Mouse (Mus musculus) midbrain, postnatal 0 days (tissue): ENCODE measurements at regions not wholly inside any gene's neighbourhood (a gene's known extent, or its start where the extent isn't known, plus 50 kb on each side); places are given as distances from the start of the nearest gene placed in this dataset.

ENCODE experiments used
- ATAC-seq: fragments of 200-750 bp; cut with Nextera tagmentation; 2 replicates; pipeline ENCODE4 v1.8.0; 2017; ENCODE audit warnings: moderate number of reproducible peaks, mild to moderate bottlenecking, moderate TSS enrichment, moderate library complexity; ENCODE audit not compliant: low FRiP score
- DNase-seq: peaks from one replicate; pipeline ENCODE4 v3.0.0-alpha.2; 2015; ENCODE audit warnings: low spot score
- H3K27ac ChIP-seq: fragments of 300-500 bp; sonication (generic); 2 replicates; pipeline ENCODE4 v1.5.1; 2014; ENCODE audit warnings: low read depth, mild to moderate bottlenecking, low read length, mixed read lengths
- H3K27me3 ChIP-seq: fragments of 300-500 bp; sonication (generic); 2 replicates; pipeline ENCODE4 v1.6.1; 2014; ENCODE audit warnings: low read length, control low read depth, mixed read lengths; ENCODE audit not compliant: insufficient read depth
- H3K36me3 ChIP-seq: fragments of 300-500 bp; sonication (generic); 2 replicates; pipeline ENCODE4 v1.6.1; 2014; ENCODE audit warnings: low read length, control low read depth, mixed read lengths; ENCODE audit not compliant: insufficient read depth
- H3K4me1 ChIP-seq: fragments of 300-500 bp; sonication (generic); 2 replicates; pipeline ENCODE4 v1.6.1; 2014; ENCODE audit warnings: mild to moderate bottlenecking, control low read depth, antibody characterized with exemption, low read length, mixed read lengths; ENCODE audit not compliant: insufficient read depth
- H3K4me2 ChIP-seq: fragments of 300-500 bp; sonication (generic); 2 replicates; pipeline ENCODE4 v1.6.1; 2014; ENCODE audit warnings: low read depth, mild to moderate bottlenecking, low read length, mixed read lengths; ENCODE audit not compliant: poor library complexity, severe bottlenecking
- H3K4me3 ChIP-seq: fragments of 300-500 bp; sonication (generic); 2 replicates; pipeline ENCODE4 v1.5.1; 2014; ENCODE audit warnings: low read depth, mild to moderate bottlenecking, low read length, moderate library complexity
- H3K9ac ChIP-seq: fragments of 300-500 bp; sonication (generic); replicated peaks from 2 replicates; pipeline ENCODE4 v1.6.1; 2014; ENCODE audit warnings: mild to moderate bottlenecking, low read length, moderate library complexity, mixed read lengths; ENCODE audit not compliant: poor library complexity, severe bottlenecking
- H3K9me3 ChIP-seq: fragments of 300-500 bp; sonication (generic); 2 replicates; pipeline ENCODE4 v1.6.1; 2016; ENCODE audit warnings: low read length, control low read depth
- CTCF ChIP-seq: IDR thresholded peaks from 2 replicates; pipeline ENCODE4 v1.5.1; 2016; ENCODE audit warnings: antibody characterized with exemption, mild to moderate bottlenecking
- whole genome bisulfite sequencing: fragments of 180-500 bp; shearing (Covaris S2); extraction: QIAGEN DNeasy Blood & Tissue Kit; methylation state at CpG from one replicate; pipeline ENCODE4 v1.1.7; 2014; 5-methylcytosine and 5-hydroxymethylcytosine counted together

DNA sequence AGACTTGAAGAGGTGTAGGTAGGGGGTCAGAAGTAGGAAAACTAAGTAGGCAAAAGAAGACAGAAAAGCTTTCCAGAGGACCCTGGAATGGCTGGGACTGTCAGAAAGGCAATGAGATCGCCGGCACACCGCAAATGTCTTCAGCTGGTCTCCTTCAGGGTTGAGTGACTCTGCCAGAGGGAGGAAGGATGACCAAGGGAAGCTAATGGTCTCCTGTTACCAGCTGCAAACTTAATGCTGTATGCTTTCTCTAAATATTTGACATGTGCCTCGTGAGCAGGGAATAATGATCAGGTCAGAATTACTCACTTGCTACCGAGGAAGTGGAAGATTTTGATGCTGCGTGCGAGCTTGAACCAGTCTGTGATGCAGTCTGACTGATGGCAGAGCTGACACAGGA is 125.2 kb upstream of the Syt6 start:
- DNase-seq = no peak
- no peak overlapping the region for H3K4me2 ChIP-seq
- TF ChIP-seq CTCF = no peak
- no peaks in the 10 kb centered on the region for H3K27me3 ChIP-seq
- no peaks in the 10 kb centered on the region for H3K36me3 ChIP-seq
- ATAC-seq = no peak
- no peak overlapping the region for H3K4me3 ChIP-seq
- H3K9ac ChIP-seq = no peak overlapping the region
- no peaks in the 10 kb centered on the region for H3K4me1 ChIP-seq
- no peaks in the 10 kb centered on the region for H3K9me3 ChIP-seq
- WGBS = 61% methylated on average over 7 of the region's 7 CpGs
- no peak overlapping the region for H3K27ac ChIP-seq

DNA sequence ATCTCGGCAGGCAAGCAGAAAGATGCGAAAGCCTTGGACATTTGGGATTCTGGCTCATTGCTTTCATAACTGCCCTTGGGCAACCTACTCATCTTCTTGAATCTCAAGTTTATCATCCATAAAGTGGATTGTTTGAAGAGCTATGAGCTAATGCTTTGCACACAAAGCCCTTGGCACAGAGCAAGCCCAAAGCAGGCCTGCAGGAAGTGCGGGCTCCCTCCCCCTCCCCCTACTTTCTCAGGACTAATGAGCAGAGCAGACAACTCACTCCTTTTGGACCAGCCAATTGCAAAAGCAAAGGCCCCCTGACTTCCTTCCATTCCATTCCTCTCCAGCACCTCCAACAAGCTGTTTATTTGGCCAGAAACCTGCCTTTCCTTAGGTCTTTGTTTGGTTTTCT is 123.1 kb upstream of the Syt6 start:
- WGBS = 71% methylated on average over 3 of the region's 3 CpGs
- H3K4me1 ChIP-seq = no peaks in the 10 kb centered on the region
- DNase-seq (no peak), ATAC-seq (no peak)
- no peak overlapping the region for H3K9ac ChIP-seq
- no peak for TF ChIP-seq CTCF
- no peaks in the 10 kb centered on the region for H3K27me3 ChIP-seq
- no peaks in the 10 kb centered on the region for H3K9me3 ChIP-seq
- H3K27ac ChIP-seq = no peak overlapping the region
- no peak overlapping the region for H3K4me3 ChIP-seq
- no peak overlapping the region for H3K4me2 ChIP-seq
- H3K36me3 ChIP-seq = no peaks in the 10 kb centered on the region

DNA sequence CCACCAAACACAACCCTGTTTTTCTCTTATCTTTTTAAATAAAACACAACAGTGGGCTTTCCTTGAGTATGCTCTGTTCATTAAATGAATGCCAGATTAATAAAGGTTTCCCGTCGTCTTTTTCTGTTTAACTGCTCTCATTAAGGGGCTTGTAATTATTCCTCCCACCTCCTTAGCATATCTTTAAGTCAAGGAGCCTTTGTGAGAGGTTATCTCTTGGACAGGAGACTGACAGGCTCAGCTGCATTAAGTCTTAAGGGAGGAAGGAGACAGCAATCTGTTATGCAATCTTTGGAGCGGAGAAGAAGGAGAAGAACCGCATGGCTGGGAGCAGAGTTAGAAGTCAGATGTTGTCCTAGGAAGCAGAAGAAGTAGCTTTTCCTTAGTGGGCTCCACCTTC is 111.3 kb upstream of the Syt6 start:
- Histone ChIP-seq H3K27ac (no peak overlapping the region), H3K4me2 (no peak overlapping the region), H3K27me3 (no peaks in the 10 kb centered on the region), H3K9ac (no peak overlapping the region), H3K4me1 (0 out of 2 replicates have a peak, but pooled peaks cover 4% of the 10 kb centered on the region), H3K4me3 (no peak overlapping the region), H3K36me3 (no peaks in the 10 kb centered on the region), H3K9me3 (no peaks in the 10 kb centered on the region)
- no peak for DNase-seq
- WGBS = 42% methylated on average over 4 of the region's 4 CpGs
- TF ChIP-seq CTCF = no peak
- no peak for ATAC-seq

DNA sequence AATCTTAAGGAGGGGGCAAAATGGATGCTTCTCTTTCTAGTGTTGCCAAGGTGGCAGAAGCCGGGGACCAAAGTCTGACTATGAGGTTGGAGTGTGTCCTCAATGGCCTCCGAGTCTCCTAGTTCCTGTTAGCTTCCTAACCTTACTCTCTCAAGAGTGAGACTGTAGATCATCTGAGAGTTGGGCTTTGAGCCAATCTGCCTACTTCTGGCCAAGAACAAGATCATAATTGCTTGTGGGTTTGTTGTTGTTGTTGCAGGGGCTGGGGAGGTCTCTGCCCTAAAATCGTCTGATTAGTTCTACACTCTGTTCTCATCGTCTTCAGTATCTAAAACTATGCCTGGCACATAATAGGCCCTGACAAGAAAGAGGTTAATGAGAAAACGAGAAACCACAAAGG is 110.8 kb upstream of the Syt6 start:
- no peak for DNase-seq
- no peaks in the 10 kb centered on the region for H3K36me3 ChIP-seq
- no peak overlapping the region for H3K9ac ChIP-seq
- H3K4me2 ChIP-seq = no peak overlapping the region
- ATAC-seq = no peak
- H3K27me3 ChIP-seq = no peaks in the 10 kb centered on the region
- H3K27ac ChIP-seq = no peak overlapping the region
- 70% methylated on average over 5 of the region's 5 CpGs for WGBS
- TF ChIP-seq CTCF = no peak
- H3K4me1 ChIP-seq = 0 out of 2 replicates have a peak, but pooled peaks cover 4% of the 10 kb centered on the region
- no peak overlapping the region for H3K4me3 ChIP-seq
- H3K9me3 ChIP-seq = no peaks in the 10 kb centered on the region

DNA sequence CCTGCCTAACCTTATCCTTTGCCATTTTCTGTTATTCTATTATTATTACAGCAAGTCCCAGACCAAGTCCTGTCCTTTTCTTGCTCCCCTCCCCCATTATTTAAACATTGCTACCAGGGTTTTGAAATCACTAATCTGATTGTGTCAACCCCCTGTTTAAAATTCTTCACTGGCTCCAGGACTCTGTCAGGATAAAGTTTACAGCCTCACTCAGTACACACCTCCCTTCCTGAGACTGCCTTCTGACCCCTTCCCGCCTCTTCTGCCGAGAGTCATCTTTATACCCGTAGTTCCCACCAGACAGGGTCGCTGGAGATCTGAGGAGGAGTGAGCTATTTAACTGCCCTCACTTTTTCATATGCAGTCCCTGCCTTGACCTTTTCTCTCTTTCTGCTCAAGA is 110.3 kb upstream of the Syt6 start:
- no peak for ATAC-seq
- 0 out of 2 replicates have a peak, but pooled peaks cover 4% of the 10 kb centered on the region for H3K4me1 ChIP-seq
- H3K4me2 ChIP-seq = no peak overlapping the region
- no peaks in the 10 kb centered on the region for H3K9me3 ChIP-seq
- 45% methylated on average over 4 of the region's 4 CpGs for WGBS
- H3K9ac ChIP-seq = no peak overlapping the region
- H3K27me3 ChIP-seq = no peaks in the 10 kb centered on the region
- TF ChIP-seq CTCF = no peak
- DNase-seq = no peak
- no peak overlapping the region for H3K27ac ChIP-seq
- H3K36me3 ChIP-seq = no peaks in the 10 kb centered on the region
- no peak overlapping the region for H3K4me3 ChIP-seq

DNA sequence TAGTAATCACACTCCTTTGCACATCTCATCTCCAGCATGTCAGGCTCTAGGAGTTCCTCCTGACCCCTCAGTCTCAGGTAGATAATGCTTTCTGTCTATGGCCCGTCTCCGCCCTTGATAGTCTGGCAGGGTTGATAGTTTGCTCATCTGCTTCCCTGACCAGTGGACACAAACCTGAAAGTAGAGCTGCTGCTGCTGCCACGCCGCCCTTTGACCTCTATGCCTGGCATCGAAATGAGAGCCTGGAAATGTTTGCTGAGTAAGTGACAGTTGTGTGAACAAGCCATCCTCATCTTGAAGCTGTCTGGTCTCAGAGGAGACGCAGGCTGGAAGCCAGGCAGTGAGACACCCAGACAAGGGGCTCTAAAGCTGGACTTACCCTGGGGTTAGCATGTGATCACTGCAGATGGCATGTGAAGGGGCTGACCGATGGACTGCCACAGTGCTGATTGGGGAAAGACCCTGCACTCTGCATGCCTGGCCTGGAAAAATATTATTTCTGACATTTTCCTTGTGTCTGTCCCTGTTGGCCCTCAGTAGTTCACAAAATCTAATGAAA is 109.8 kb upstream of the Syt6 start:
- DNase-seq (no peak), ATAC-seq (no peak)
- H3K4me3 ChIP-seq = no peak overlapping the region
- H3K9ac ChIP-seq = no peak overlapping the region
- no peaks in the 10 kb centered on the region for H3K9me3 ChIP-seq
- no peak for TF ChIP-seq CTCF
- H3K27ac ChIP-seq = no peak overlapping the region
- 0 out of 2 replicates have a peak, but pooled peaks cover 4% of the 10 kb centered on the region for H3K4me1 ChIP-seq
- H3K4me2 ChIP-seq = no peak overlapping the region
- no peaks in the 10 kb centered on the region for H3K27me3 ChIP-seq
- H3K36me3 ChIP-seq = no peaks in the 10 kb centered on the region
- 83% methylated on average over 7 of the region's 7 CpGs for WGBS
